22 mouse cellular contexts compared by ENCODE assay signal in genomic region chr3:60407426-60407825, GRCm38 (mm10).
DNase-seq lines count a peak whose midpoint lies in the region; ATAC-seq and TF ChIP-seq lines count a peak whose summit lies in the region.
"Had no signal": no experiment of that assay in that cellular context is flagged by ENCODE, and none has a peak within 500 bp of the region (broad histone marks: within the 10 kb centered on the region; RNA-seq: fewer than 3 reads in every experiment).

No protein-coding gene starts in this region.

- H3K27me3 ChIP-seq in liver, adult 2 months (ENCODE audit: control insufficient read depth, insufficient read depth, low read length), result no peaks in the 10 kb centered on the region
- H3K27me3 ChIP-seq in hindbrain, embryonic 16.5 days (replicated peaks; ENCODE audit: control insufficient read depth, insufficient read depth, low read length), result no peaks in the 10 kb centered on the region
- H3K27me3 ChIP-seq in neural tube, embryonic 15.5 days (replicated peaks), result no peaks in the 10 kb centered on the region
- H3K27me3 ChIP-seq: heart, embryonic 12.5 days; hindbrain, embryonic 15.5 days; liver, embryonic 15.5 days; Patski had no signal

- no peaks in the 10 kb centered on the region for H3K9me3 ChIP-seq in hindbrain, embryonic 16.5 days (ENCODE audit: control insufficient read depth, low read length)
- H3K9me3 ChIP-seq in neural tube, embryonic 15.5 days (replicated peaks), result no peaks in the 10 kb centered on the region
- H3K9me3 ChIP-seq: heart, embryonic 12.5 days; hindbrain, embryonic 15.5 days; liver, embryonic 15.5 days had no signal

- TF ChIP-seq POLR2A in liver, adult 2 months (IDR thresholded peaks at IDR 0.05; ENCODE audit: extremely low read depth, insufficient read depth, low read length), result no peak

- H3K9ac ChIP-seq in liver, adult 2 months (ENCODE audit: low read depth, low read length), result no peak overlapping the region
- H3K9ac ChIP-seq in hindbrain, embryonic 16.5 days (ENCODE audit: low read depth, low read length), result no peak overlapping the region
- no peak overlapping the region for H3K9ac ChIP-seq in neural tube, embryonic 15.5 days (replicated peaks)
- H3K9ac ChIP-seq: heart, embryonic 12.5 days; hindbrain, embryonic 15.5 days; liver, embryonic 15.5 days had no signal

- no peaks in the 10 kb centered on the region for H3K79me2 ChIP-seq in liver, adult 2 months (ENCODE audit: control insufficient read depth, insufficient read depth, low read length)

- H3K27ac ChIP-seq in liver, adult 2 months (replicated peaks; ENCODE audit: insufficient read depth, low read depth, low read length), result no peak overlapping the region
- no peak overlapping the region for H3K27ac ChIP-seq in hindbrain, embryonic 16.5 days (ENCODE audit: low read depth, low read length)
- no peak overlapping the region for H3K27ac ChIP-seq in neural tube, embryonic 15.5 days (replicated peaks)
- H3K27ac ChIP-seq: hindbrain, embryonic 15.5 days; liver, embryonic 15.5 days had no signal

- H3K4me1 ChIP-seq in liver, adult 2 months (ENCODE audit: control insufficient read depth, insufficient read depth, low read length), result peaks cover 5% of the 10 kb centered on the region
- no peaks in the 10 kb centered on the region for H3K4me1 ChIP-seq in hindbrain, embryonic 16.5 days (ENCODE audit: control insufficient read depth, insufficient read depth, low read depth, low read length)
- H3K4me1 ChIP-seq in neural tube, embryonic 15.5 days, result no peaks in the 10 kb centered on the region
- H3K4me1 ChIP-seq: hindbrain, embryonic 15.5 days had no signal

- H3K4me2 ChIP-seq in hindbrain, embryonic 16.5 days (ENCODE audit: low read length), result no peak overlapping the region
- no peak overlapping the region for H3K4me2 ChIP-seq in neural tube, embryonic 15.5 days
- H3K4me2 ChIP-seq: heart, embryonic 12.5 days; hindbrain, embryonic 15.5 days; liver, embryonic 15.5 days had no signal

- 30% methylated on average over 2 of the region's 2 CpGs for WGBS in liver, adult 2 months
- WGBS in hindbrain, embryonic 16.5 days, result 80% methylated on average over 2 of the region's 2 CpGs
- 72% methylated on average over 2 of the region's 2 CpGs for WGBS in neural tube, embryonic 15.5 days

- peak; percentile 12 for DNase-seq in liver, adult 2 months (ENCODE audit: extremely low read depth, low read depth, low spot score)
- no peak for DNase-seq in liver
- no peak for DNase-seq in left cerebral cortex, adult 18-20 months (ENCODE audit: low spot score in 2 of 2)
- DNase-seq: cerebellum, adult 11-12 months; cerebellum, postnatal 36 days; gastrocnemius, postnatal 25 days; heart, postnatal 36 days; left cerebral cortex, postnatal 4 days; midbrain, embryonic 14.5 days; right cerebral cortex, adult 18-20 months; spleen, adult 18-20 months; thymus, adult 2 months had no signal

- ATAC-seq in CD4-positive, CD25-positive, alpha-beta regulatory T cell, adult 4 months, result peak; percentile 5
- ATAC-seq in common myeloid progenitor, adult 5-6 weeks (replicated peaks; ENCODE audit: low read depth, poor library complexity, severe bottlenecking), result peak; percentile 36; the same call in 1 of the 2 replicates
- ATAC-seq in megakaryocyte, adult 5-6 weeks (ENCODE audit: poor library complexity, severe bottlenecking), result peak; percentile 38
- ATAC-seq in hindbrain, embryonic 16.5 days, result no peak
- no peak for ATAC-seq in neural tube, embryonic 15.5 days (ENCODE audit: low FRiP score)
- ATAC-seq: intestine, postnatal 0 days; Patski had no signal

- TF ChIP-seq CTCF in liver, adult 2 months (IDR thresholded peaks at IDR 0.05; ENCODE audit: low read depth, low read length), result no peak

- no peaks in the 10 kb centered on the region for H3K36me3 ChIP-seq in liver, adult 2 months (ENCODE audit: control insufficient read depth, insufficient read depth, low read length)
- no peaks in the 10 kb centered on the region for H3K36me3 ChIP-seq in hindbrain, embryonic 16.5 days (ENCODE audit: control insufficient read depth, insufficient read depth, low read length)
- no peaks in the 10 kb centered on the region for H3K36me3 ChIP-seq in neural tube, embryonic 15.5 days
- H3K36me3 ChIP-seq: heart, embryonic 12.5 days; hindbrain, embryonic 15.5 days; liver, embryonic 15.5 days had no signal

- no peak overlapping the region for H3K4me3 ChIP-seq in liver, adult 2 months (ENCODE audit: insufficient read depth, low read depth, low read length)
- H3K4me3 ChIP-seq in hindbrain, embryonic 16.5 days (ENCODE audit: low read length), result no peak overlapping the region
- H3K4me3 ChIP-seq in neural tube, embryonic 15.5 days (replicated peaks), result no peak overlapping the region
- H3K4me3 ChIP-seq: heart, embryonic 12.5 days; hindbrain, embryonic 15.5 days; liver, embryonic 15.5 days had no signal

Comparison
In these comparisons a context has a peak if more than half of its experiments do, and no peak if none do; other contexts are left out.
1. ATAC-seq: peak in CD4-positive, CD25-positive, alpha-beta regulatory T cell, adult 4 months (single experiment), common myeloid progenitor, adult 5-6 weeks (single experiment) and megakaryocyte, adult 5-6 weeks (single experiment); none in hindbrain, embryonic 16.5 days (single experiment) and neural tube, embryonic 15.5 days (single experiment).